Mouse (Mus musculus) forebrain, embryonic 13.5 days (tissue): ENCODE measurements at regions not wholly inside any gene's neighbourhood (a gene's known extent, or its start where the extent isn't known, plus 50 kb on each side); places are given as distances from the start of the nearest gene placed in this dataset.

ENCODE experiments used
- ATAC-seq: fragments of 200-750 bp; cut with Nextera tagmentation; 2 replicates; pipeline ENCODE4 v1.8.0; 2017
- H3K27ac ChIP-seq: fragments of 300-500 bp; sonication (generic); 2 replicates; pipeline ENCODE4 v1.5.1; 2015; ENCODE audit warnings: inconsistent platforms, mild to moderate bottlenecking, moderate library complexity
- H3K27me3 ChIP-seq: fragments of 300-500 bp; sonication (generic); 2 replicates; pipeline ENCODE4 v1.6.1; 2015; ENCODE audit warnings: mild to moderate bottlenecking, inconsistent platforms
- H3K36me3 ChIP-seq: fragments of 300-500 bp; sonication (generic); 2 replicates; pipeline ENCODE4 v1.6.1; 2015; ENCODE audit warnings: mild to moderate bottlenecking, inconsistent platforms; ENCODE audit not compliant: poor library complexity, severe bottlenecking
- H3K4me1 ChIP-seq: fragments of 300-500 bp; sonication (generic); 2 replicates; pipeline ENCODE4 v1.6.1; 2015; ENCODE audit warnings: inconsistent platforms
- H3K4me2 ChIP-seq: fragments of 300-500 bp; sonication (generic); 2 replicates; pipeline ENCODE4 v1.6.1; 2015; ENCODE audit warnings: inconsistent platforms, mild to moderate bottlenecking, moderate library complexity
- H3K4me3 ChIP-seq: fragments of 300-500 bp; sonication (generic); 2 replicates; pipeline ENCODE4 v1.5.1; 2015; ENCODE audit warnings: mild to moderate bottlenecking, inconsistent platforms
- H3K9ac ChIP-seq: fragments of 300-500 bp; sonication (generic); 2 replicates; pipeline ENCODE4 v1.6.1; 2015; ENCODE audit warnings: mild to moderate bottlenecking, inconsistent platforms
- H3K9me3 ChIP-seq: fragments of 300-500 bp; sonication (generic); replicated peaks from 2 replicates; pipeline ENCODE4 v1.6.1; 2016; ENCODE audit warnings: inconsistent platforms
- WGBS: fragments of 180-500 bp; shearing (Covaris S2); methylation state at CpG from one replicate; pipeline ENCODE4 v1.1.7; 2015; 5-methylcytosine and 5-hydroxymethylcytosine counted together

DNA sequence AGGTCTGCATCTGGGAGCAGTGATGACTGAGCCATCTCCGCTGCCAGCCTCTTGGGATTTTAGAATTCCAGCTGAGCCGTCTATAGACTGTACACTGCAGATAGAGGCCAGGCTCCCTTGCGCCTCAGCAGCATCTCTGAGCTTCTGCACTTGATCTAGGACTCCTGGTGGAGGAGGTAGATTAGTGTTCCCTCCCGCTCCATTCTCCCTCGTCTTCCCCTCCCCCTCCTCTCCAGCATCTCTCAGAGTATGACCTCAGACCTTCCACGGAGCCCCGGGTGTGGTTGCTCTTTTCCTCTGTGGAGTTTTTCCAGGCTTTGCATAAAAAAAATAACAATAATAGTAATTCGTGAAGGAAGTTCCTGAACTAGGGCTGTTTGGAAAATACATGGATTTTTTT lies 241.8 kb downstream of the Gadd45g start:
- Histone ChIP-seq H3K9ac (no peak overlapping the region), H3K27me3 (no peaks in the 10 kb centered on the region), H3K4me2 (no peak overlapping the region), H3K4me3 (no peak overlapping the region), H3K9me3 (no peaks in the 10 kb centered on the region), H3K27ac (no peak overlapping the region), H3K4me1 (no peaks in the 10 kb centered on the region), H3K36me3 (no peaks in the 10 kb centered on the region)
- ATAC-seq = no peak
- 45% methylated on average over 8 of the region's 8 CpGs for WGBS

DNA sequence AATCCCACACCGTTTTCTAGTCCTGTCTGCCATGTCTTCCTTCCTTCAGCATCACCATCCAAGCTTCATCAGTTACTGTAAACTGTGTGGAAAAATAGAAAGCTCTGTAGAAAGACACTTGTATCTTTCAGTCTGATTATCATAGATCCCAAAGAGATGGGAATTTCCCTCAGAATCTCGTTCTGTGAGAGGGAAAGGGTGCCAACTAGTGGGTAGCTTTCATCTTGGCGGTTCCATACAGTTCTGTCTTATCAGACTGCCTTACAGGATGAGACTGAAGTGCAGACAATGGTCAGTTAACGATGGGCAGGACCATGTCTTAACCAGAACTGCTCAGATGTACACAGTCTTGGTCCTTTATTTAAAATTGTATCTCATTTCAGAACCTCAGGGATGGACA lies 243.9 kb downstream of the Gadd45g start:
- no peaks in the 10 kb centered on the region for H3K27me3 ChIP-seq
- ATAC-seq = no peak
- H3K27ac ChIP-seq = no peak overlapping the region
- H3K4me3 ChIP-seq = no peak overlapping the region
- no peak overlapping the region for H3K4me2 ChIP-seq
- WGBS = 63% methylated on average over 4 of the region's 4 CpGs
- no peak overlapping the region for H3K9ac ChIP-seq
- no peaks in the 10 kb centered on the region for H3K4me1 ChIP-seq
- H3K36me3 ChIP-seq = no peaks in the 10 kb centered on the region
- no peaks in the 10 kb centered on the region for H3K9me3 ChIP-seq

GRCm38 (mm10) chr13:52094785-52095184 lies 248.3 kb downstream of the Gadd45g start:
- no peak for ATAC-seq
- Histone ChIP-seq H3K9me3 (no peaks in the 10 kb centered on the region), H3K27ac (no peak overlapping the region), H3K4me2 (no peak overlapping the region), H3K4me3 (no peak overlapping the region), H3K27me3 (no peaks in the 10 kb centered on the region), H3K36me3 (no peaks in the 10 kb centered on the region), H3K9ac (no peak overlapping the region), H3K4me1 (no peaks in the 10 kb centered on the region)
- 89% methylated on average over 7 of the region's 7 CpGs for WGBS

- Histone ChIP-seq H3K27ac (no peak overlapping the region), H3K36me3 (no peaks in the 10 kb centered on the region), H3K4me1 (no peaks in the 10 kb centered on the region), H3K27me3 (no peaks in the 10 kb centered on the region), H3K9me3 (no peaks in the 10 kb centered on the region), H3K9ac (no peak overlapping the region), H3K4me2 (no peak overlapping the region), H3K4me3 (no peak overlapping the region)
- WGBS = 80% methylated on average over 7 of the region's 7 CpGs
- ATAC-seq = no peak
Measured at GRCm38 (mm10) chr13:52096506-52096905, 250.0 kb downstream of the Gadd45g start.

DNA sequence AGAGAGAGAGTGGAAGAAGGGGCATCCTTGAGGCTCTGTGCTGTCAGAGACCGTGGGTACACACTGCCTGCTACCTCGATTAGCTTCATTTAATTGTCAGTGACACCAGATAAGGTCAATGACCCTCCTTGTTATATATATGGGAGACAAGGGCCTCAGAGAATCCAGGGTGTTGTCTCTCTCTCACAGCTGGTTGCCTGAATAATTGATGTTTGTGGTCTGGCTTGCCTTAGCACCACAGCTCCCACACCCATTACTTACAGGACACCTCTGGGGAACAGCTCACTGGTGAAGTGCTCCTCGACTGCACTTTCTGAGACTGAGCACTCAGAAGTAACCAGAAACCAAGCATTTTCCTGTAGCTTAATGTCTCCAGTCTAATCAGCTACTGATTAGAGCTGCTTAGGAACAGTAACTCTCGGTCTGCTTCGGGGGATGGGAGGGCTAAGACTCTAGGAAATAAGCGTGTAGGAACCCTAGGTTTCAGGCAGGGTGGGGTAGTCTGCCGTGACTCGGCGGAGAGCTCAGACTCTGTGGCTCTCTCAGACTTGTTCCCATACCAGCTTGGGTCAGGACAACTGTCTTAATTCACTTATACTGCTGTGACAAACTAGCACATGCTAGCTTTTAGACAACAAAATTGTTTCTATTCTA lies 259.6 kb downstream of the Gadd45g start:
- Histone ChIP-seq H3K4me1 (peaks cover 20% of the 10 kb centered on the region), H3K27me3 (no peaks in the 10 kb centered on the region), H3K9ac (no peak overlapping the region), H3K36me3 (no peaks in the 10 kb centered on the region), H3K27ac (no peak overlapping the region), H3K4me2 (no peak overlapping the region), H3K9me3 (no peaks in the 10 kb centered on the region), H3K4me3 (no peak overlapping the region)
- no peak for ATAC-seq
- WGBS = 69% methylated on average over 9 of the region's 9 CpGs

GRCm38 (mm10) chr13:52108349-52108921 lies 262.0 kb downstream of the Gadd45g start:
- no peak overlapping the region for H3K4me3 ChIP-seq
- H3K9me3 ChIP-seq = no peaks in the 10 kb centered on the region
- WGBS = 16% methylated on average over 8 of the region's 8 CpGs
- no peaks in the 10 kb centered on the region for H3K27me3 ChIP-seq
- H3K27ac ChIP-seq = peak overlapping the region; percentile 49
- H3K36me3 ChIP-seq = no peaks in the 10 kb centered on the region
- H3K9ac ChIP-seq = no peak overlapping the region
- H3K4me1 ChIP-seq = peaks cover 20% of the 10 kb centered on the region
- peak overlapping the region; percentile 15; the same call in 1 of the 2 replicates for H3K4me2 ChIP-seq
- ATAC-seq = peak; percentile 73; the same call in 1 of the 2 replicates

- H3K4me2 ChIP-seq = peak overlapping the region; percentile 15; the same call in 1 of the 2 replicates
- whole genome bisulfite sequencing = 52% methylated on average over 17 of the region's 17 CpGs
- H3K9me3 ChIP-seq = no peaks in the 10 kb centered on the region
- H3K36me3 ChIP-seq = no peaks in the 10 kb centered on the region
- no peaks in the 10 kb centered on the region for H3K27me3 ChIP-seq
- H3K4me3 ChIP-seq = no peak overlapping the region
- H3K4me1 ChIP-seq = peaks cover 20% of the 10 kb centered on the region
- H3K9ac ChIP-seq = no peak overlapping the region
- ATAC-seq = peak; percentile 52; the same call in 1 of the 2 replicates
- H3K27ac ChIP-seq = peak overlapping the region; percentile 49
Measured at GRCm38 (mm10) chr13:52109039-52109759, 262.7 kb downstream of the Gadd45g start.

GRCm38 (mm10) chr13:52110750-52111149 lies 264.3 kb downstream of the Gadd45g start:
- H3K36me3 ChIP-seq = no peaks in the 10 kb centered on the region
- 83% methylated on average over 9 of the region's 9 CpGs for WGBS
- H3K4me2 ChIP-seq = no peak overlapping the region
- H3K27ac ChIP-seq = no peak overlapping the region
- H3K4me1 ChIP-seq = peaks cover 20% of the 10 kb centered on the region
- no peaks in the 10 kb centered on the region for H3K9me3 ChIP-seq
- no peak overlapping the region for H3K9ac ChIP-seq
- no peaks in the 10 kb centered on the region for H3K27me3 ChIP-seq
- no peak for ATAC-seq
- no peak overlapping the region for H3K4me3 ChIP-seq

DNA sequence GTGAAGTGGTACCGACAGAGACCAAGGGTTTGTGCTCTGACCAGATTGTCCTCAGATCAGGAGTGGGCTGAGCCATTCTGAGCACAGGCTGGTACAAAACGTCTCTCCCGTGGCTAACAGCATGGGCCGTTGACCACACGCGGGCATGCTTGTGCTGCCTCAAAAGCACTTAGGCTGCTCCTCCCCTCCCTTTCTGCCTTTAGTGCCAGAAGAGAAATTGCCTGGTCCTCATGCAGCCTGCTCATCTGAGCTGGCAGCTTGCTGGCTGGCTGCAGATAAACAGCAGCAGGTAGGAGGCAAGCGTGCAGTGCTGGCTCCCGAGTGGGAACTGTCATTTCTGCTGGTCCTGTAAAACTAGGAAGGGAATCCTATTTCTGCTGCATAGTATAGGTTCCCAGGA lies 267.1 kb downstream of the Gadd45g start:
- Histone ChIP-seq H3K27ac (no peak overlapping the region), H3K4me3 (no peak overlapping the region), H3K9me3 (no peaks in the 10 kb centered on the region), H3K4me2 (no peak overlapping the region), H3K9ac (no peak overlapping the region), H3K4me1 (peaks cover 11% of the 10 kb centered on the region), H3K27me3 (no peaks in the 10 kb centered on the region), H3K36me3 (no peaks in the 10 kb centered on the region)
- peak; percentile 33; the same call in 1 of the 2 replicates for ATAC-seq
- WGBS = 43% methylated on average over 8 of the region's 8 CpGs

GRCm38 (mm10) chr13:52114431-52114830 lies 268.0 kb downstream of the Gadd45g start:
- Histone ChIP-seq H3K4me3 (no peak overlapping the region), H3K9ac (no peak overlapping the region), H3K4me1 (peaks cover 4% of the 10 kb centered on the region; the same call in 1 of the 2 replicates), H3K9me3 (no peaks in the 10 kb centered on the region), H3K27me3 (no peaks in the 10 kb centered on the region), H3K4me2 (no peak overlapping the region), H3K27ac (no peak overlapping the region), H3K36me3 (no peaks in the 10 kb centered on the region)
- WGBS = 89% methylated on average over 7 of the region's 7 CpGs
- ATAC-seq = no peak

DNA sequence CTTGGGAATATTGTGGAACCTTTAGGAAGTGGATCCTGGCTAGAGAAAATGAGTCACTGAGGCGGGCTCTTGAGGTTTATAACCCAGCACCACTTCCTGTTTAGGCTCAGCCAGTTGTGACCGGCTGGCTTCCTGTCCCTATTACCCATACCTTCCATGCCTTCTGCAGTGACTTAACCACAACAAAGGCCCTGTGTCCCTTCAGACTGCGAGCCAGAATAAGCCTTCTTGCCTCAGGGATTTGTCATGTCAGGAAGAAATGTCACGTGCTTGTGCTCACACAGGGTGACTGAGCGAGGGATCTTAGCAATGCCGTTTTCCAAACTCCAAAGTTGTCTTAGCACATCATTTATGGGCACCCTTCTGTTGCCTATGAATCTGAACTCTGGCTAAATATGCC lies 268.5 kb downstream of the Gadd45g start:
- H3K9me3 ChIP-seq = no peaks in the 10 kb centered on the region
- H3K36me3 ChIP-seq = no peaks in the 10 kb centered on the region
- H3K4me1 ChIP-seq = peaks cover 4% of the 10 kb centered on the region; the same call in 1 of the 2 replicates
- no peak for ATAC-seq
- no peak overlapping the region for H3K27ac ChIP-seq
- no peak overlapping the region for H3K9ac ChIP-seq
- whole genome bisulfite sequencing = 87% methylated on average over 6 of the region's 6 CpGs
- no peaks in the 10 kb centered on the region for H3K27me3 ChIP-seq
- H3K4me3 ChIP-seq = no peak overlapping the region
- H3K4me2 ChIP-seq = no peak overlapping the region

- 81% methylated on average over 4 of the region's 4 CpGs for WGBS
- Histone ChIP-seq H3K27ac (no peak overlapping the region), H3K9me3 (no peaks in the 10 kb centered on the region), H3K27me3 (no peaks in the 10 kb centered on the region), H3K4me1 (peaks cover 4% of the 10 kb centered on the region; the same call in 1 of the 2 replicates), H3K9ac (no peak overlapping the region), H3K36me3 (no peaks in the 10 kb centered on the region), H3K4me2 (no peak overlapping the region), H3K4me3 (no peak overlapping the region)
- ATAC-seq = no peak
Measured at GRCm38 (mm10) chr13:52116241-52116640, 269.8 kb downstream of the Gadd45g start.
